Mouse (Mus musculus): ENCODE measurements at regions not wholly inside any gene's neighbourhood (a gene's known extent, or its start where the extent isn't known, plus 50 kb on each side); places are given as distances from the start of the nearest gene placed in this dataset.
"Not testable (repeated sequence)": the region's sequence is repeated elsewhere in the genome, so short reads cannot be mapped to it uniquely, and the experiment has no call there.

- H3K27me3 ChIP-seq (ENCODE audit: control insufficient read depth, insufficient read depth, low read length, poor library complexity, severe bottlenecking): no peaks in the 10 kb centered on the region
- no peak for DNase-seq (ENCODE audit: low read depth, low spot score)
- H3K36me3 ChIP-seq (ENCODE audit: control insufficient read depth, insufficient read depth, low read length, poor library complexity, severe bottlenecking): no peaks in the 10 kb centered on the region
Observed at GRCm38 (mm10) chr3:14997241-14997640, 111.2 kb downstream of the Car2 start.

GRCm38 (mm10) chr3:14998521-14998920, 112.4 kb downstream of the Car2 start:
- H3K36me3 ChIP-seq (ENCODE audit: control insufficient read depth, insufficient read depth, low read length, poor library complexity, severe bottlenecking): no peaks in the 10 kb centered on the region
- no peak for DNase-seq (ENCODE audit: low read depth, low spot score)

GRCm38 (mm10) chr3:14999411-14999810, 113.3 kb downstream of the Car2 start:
- no peak for DNase-seq (ENCODE audit: low read depth, low spot score)
- H3K27me3 ChIP-seq (ENCODE audit: control insufficient read depth, insufficient read depth, low read length, poor library complexity, severe bottlenecking): no peaks in the 10 kb centered on the region
- no peaks in the 10 kb centered on the region for H3K36me3 ChIP-seq (ENCODE audit: control insufficient read depth, insufficient read depth, low read length, poor library complexity, severe bottlenecking)

More at GRCm38 (mm10) chr3:14998521-14998920, 112.4 kb downstream of the Car2 start:
- H3K27me3 ChIP-seq (ENCODE audit: control insufficient read depth, insufficient read depth, low read length, poor library complexity, severe bottlenecking): no peaks in the 10 kb centered on the region

GRCm38 (mm10) chr3:14999914-15000313, 113.8 kb downstream of the Car2 start:
- no peaks in the 10 kb centered on the region for H3K27me3 ChIP-seq (ENCODE audit: control insufficient read depth, insufficient read depth, low read length, poor library complexity, severe bottlenecking)
- no peaks in the 10 kb centered on the region for H3K36me3 ChIP-seq (ENCODE audit: control insufficient read depth, insufficient read depth, low read length, poor library complexity, severe bottlenecking)
- DNase-seq (ENCODE audit: low read depth, low spot score): no peak

- Histone ChIP-seq H3K27me3 (ENCODE audit: control insufficient read depth, insufficient read depth, low read length, poor library complexity, severe bottlenecking) (no peaks in the 10 kb centered on the region), H3K36me3 (ENCODE audit: control insufficient read depth, insufficient read depth, low read length, poor library complexity, severe bottlenecking) (no peaks in the 10 kb centered on the region)
- no peak for DNase-seq (ENCODE audit: low read depth, low spot score)
Observed at GRCm38 (mm10) chr3:15000657-15001056, 114.6 kb downstream of the Car2 start.

GRCm38 (mm10) chr3:15007821-15008220, 121.7 kb downstream of the Car2 start:
- Histone ChIP-seq H3K27me3 (ENCODE audit: control insufficient read depth, insufficient read depth, low read length, poor library complexity, severe bottlenecking) (no peaks in the 10 kb centered on the region), H3K36me3 (ENCODE audit: control insufficient read depth, insufficient read depth, low read length, poor library complexity, severe bottlenecking) (no peaks in the 10 kb centered on the region)
- no peak for DNase-seq (ENCODE audit: low read depth, low spot score)

GRCm38 (mm10) chr3:15008501-15008900, 122.4 kb downstream of the Car2 start:
- H3K27me3 ChIP-seq (ENCODE audit: control insufficient read depth, insufficient read depth, low read length, poor library complexity, severe bottlenecking): no peaks in the 10 kb centered on the region
- DNase-seq (ENCODE audit: low read depth, low spot score): no peak
- H3K36me3 ChIP-seq (ENCODE audit: control insufficient read depth, insufficient read depth, low read length, poor library complexity, severe bottlenecking): no peaks in the 10 kb centered on the region

- no peaks in the 10 kb centered on the region for H3K27me3 ChIP-seq (ENCODE audit: control insufficient read depth, insufficient read depth, low read length, poor library complexity, severe bottlenecking)
- DNase-seq (ENCODE audit: low read depth, low spot score): no peak
- no peaks in the 10 kb centered on the region for H3K36me3 ChIP-seq (ENCODE audit: control insufficient read depth, insufficient read depth, low read length, poor library complexity, severe bottlenecking)
Observed at GRCm38 (mm10) chr3:15009747-15010146, 123.7 kb downstream of the Car2 start.

GRCm38 (mm10) chr3:15016621-15017020, 130.5 kb downstream of the Car2 start:
- no peak for DNase-seq (ENCODE audit: low read depth, low spot score)
- Histone ChIP-seq H3K36me3 (ENCODE audit: control insufficient read depth, insufficient read depth, low read length, poor library complexity, severe bottlenecking) (no peaks in the 10 kb centered on the region), H3K27me3 (ENCODE audit: control insufficient read depth, insufficient read depth, low read length, poor library complexity, severe bottlenecking) (no peaks in the 10 kb centered on the region)

- Histone ChIP-seq H3K27me3 (ENCODE audit: control insufficient read depth, insufficient read depth, low read length, poor library complexity, severe bottlenecking) (no peaks in the 10 kb centered on the region), H3K36me3 (ENCODE audit: control insufficient read depth, insufficient read depth, low read length, poor library complexity, severe bottlenecking) (no peaks in the 10 kb centered on the region)
- DNase-seq (ENCODE audit: low read depth, low spot score): no peak
Observed at GRCm38 (mm10) chr3:15022773-15023172, 136.7 kb downstream of the Car2 start.

GRCm38 (mm10) chr3:15040866-15041528, 154.9 kb downstream of the Car2 start:
- DNase-seq (ENCODE audit: low read depth, low spot score): no peak

GRCm38 (mm10) chr3:15053968-15054367, 167.9 kb downstream of the Car2 start:
- no peak for DNase-seq (ENCODE audit: low read depth, low spot score)
- no peaks in the 10 kb centered on the region for H3K36me3 ChIP-seq (ENCODE audit: control insufficient read depth, insufficient read depth, low read length, poor library complexity, severe bottlenecking)
- no peaks in the 10 kb centered on the region for H3K27me3 ChIP-seq (ENCODE audit: control insufficient read depth, insufficient read depth, low read length, poor library complexity, severe bottlenecking)

More at GRCm38 (mm10) chr3:15040866-15041528, 154.9 kb downstream of the Car2 start:
- H3K36me3 ChIP-seq (ENCODE audit: control insufficient read depth, insufficient read depth, low read length, poor library complexity, severe bottlenecking): no peaks in the 10 kb centered on the region
- no peaks in the 10 kb centered on the region for H3K27me3 ChIP-seq (ENCODE audit: control insufficient read depth, insufficient read depth, low read length, poor library complexity, severe bottlenecking)

GRCm38 (mm10) chr3:15055516-15056256, 169.6 kb downstream of the Car2 start:
- not testable (repeated sequence) for H3K36me3 ChIP-seq (ENCODE audit: control insufficient read depth, insufficient read depth, low read length, poor library complexity, severe bottlenecking); DNase-seq (ENCODE audit: low read depth, low spot score); H3K27me3 ChIP-seq (ENCODE audit: control insufficient read depth, insufficient read depth, low read length, poor library complexity, severe bottlenecking)

- not testable (repeated sequence) for H3K36me3 ChIP-seq (ENCODE audit: control insufficient read depth, insufficient read depth, low read length, poor library complexity, severe bottlenecking); DNase-seq (ENCODE audit: low read depth, low spot score); H3K27me3 ChIP-seq (ENCODE audit: control insufficient read depth, insufficient read depth, low read length, poor library complexity, severe bottlenecking)
Observed at GRCm38 (mm10) chr3:15056788-15057585, 170.9 kb downstream of the Car2 start.

GRCm38 (mm10) chr3:15065681-15066080, 179.6 kb downstream of the Car2 start:
- DNase-seq (ENCODE audit: low read depth, low spot score): no peak
- H3K27me3 ChIP-seq (ENCODE audit: control insufficient read depth, insufficient read depth, low read length, poor library complexity, severe bottlenecking): no peaks in the 10 kb centered on the region
- no peaks in the 10 kb centered on the region for H3K36me3 ChIP-seq (ENCODE audit: control insufficient read depth, insufficient read depth, low read length, poor library complexity, severe bottlenecking)
